Mouse (Mus musculus): ENCODE measurements around the gene Olfr829. TPM values are rescaled to one million over a fixed set of nuclear protein-coding genes. Genes with fewer than 3 reads are reported as not detected.

Gene Olfr829
- not detected in 2 replicates for polyA plus RNA-seq (2012; rRNA removed)

GRCm38 (mm10) chr9:18854633-18855032, at the start of gene Olfr829:
Olfr829 (plus strand) TSS chr9:18854933.

GRCm38 (mm10) chr9:18819426-18819825, 35.3 kb upstream of the Olfr829 start, which contains the start of gene Olfr828:
Olfr828 (minus strand) TSS chr9:18819526.

GRCm38 (mm10) chr9:18874393-18874792, 19.7 kb downstream of the Olfr829 start, which contains the start of gene Olfr830:
Olfr830 (plus strand) TSS chr9:18874693.

Other genes with a start within 250 kb of the Olfr829 start
- 0.15 and 0.22 TPM in 2 replicates for gene Muc16, start 180.4 kb upstream of the Olfr829 start, polyA plus RNA-seq (2012; rRNA removed)
- gene Olfr24, start 90.9 kb upstream of the Olfr829 start, polyA plus RNA-seq (2012; rRNA removed): not detected in 2 replicates
- not detected in 2 replicates for gene Olfr828, start 35.4 kb upstream of the Olfr829 start, polyA plus RNA-seq (2012; rRNA removed)
- gene Olfr830, start 19.8 kb downstream of the Olfr829 start, polyA plus RNA-seq (2012; rRNA removed): not detected in 2 replicates
- not detected in 2 replicates for gene Olfr832, start 82.2 kb downstream of the Olfr829 start, polyA plus RNA-seq (2012; rRNA removed)
- gene Olfr834, start 133.1 kb downstream of the Olfr829 start, polyA plus RNA-seq (2012; rRNA removed): not detected in 2 replicates
- not detected in 2 replicates for gene Olfr835, start 177.8 kb downstream of the Olfr829 start, polyA plus RNA-seq (2012; rRNA removed)